Mouse (Mus musculus) stomach, postnatal 0 days (tissue): ENCODE data around the gene Aldoart2. TPM values are rescaled to one million over a fixed set of nuclear protein-coding genes. Genes with fewer than 3 reads are reported as not detected.
A peak's percentile ranks its signal among the peaks of the same experiment; 100 is the strongest.

Experiments
- ATAC-seq: fragments of 200-750 bp; cut with Nextera tagmentation; 2 replicates; pipeline ENCODE4 v1.8.0; 2017; ENCODE audit not compliant: low FRiP score, low TSS enrichment
- DNase-seq: peaks from one replicate; pipeline ENCODE4 v3.0.0-alpha.2; 2016; ENCODE audit warnings: low spot score
- H3K27ac ChIP-seq: fragments of 300-500 bp; sonication (generic); replicated peaks from 2 replicates; pipeline ENCODE4 v1.5.1; 2014; ENCODE audit warnings: mild to moderate bottlenecking, control low read depth
- H3K27me3 ChIP-seq: fragments of 300-500 bp; sonication (generic); 2 replicates; pipeline ENCODE4 v1.6.1; 2014; ENCODE audit warnings: low read length; ENCODE audit not compliant: control insufficient read depth, insufficient read depth
- H3K36me3 ChIP-seq: fragments of 300-500 bp; sonication (generic); 2 replicates; pipeline ENCODE4 v1.6.1; 2014; ENCODE audit warnings: low read length, mixed read lengths; ENCODE audit not compliant: control insufficient read depth, insufficient read depth
- H3K4me1 ChIP-seq: fragments of 300-500 bp; sonication (generic); replicated peaks from 2 replicates; pipeline ENCODE4 v1.6.1; 2014; ENCODE audit warnings: antibody characterized with exemption; ENCODE audit not compliant: control insufficient read depth, insufficient read depth
- H3K4me2 ChIP-seq: fragments of 300-500 bp; sonication (generic); replicated peaks from 2 replicates; pipeline ENCODE4 v1.6.1; 2014; ENCODE audit warnings: low read depth, mild to moderate bottlenecking, control low read depth, moderate library complexity
- H3K4me3 ChIP-seq: fragments of 300-500 bp; sonication (generic); 2 replicates; pipeline ENCODE4 v1.5.1; 2014; ENCODE audit warnings: low read depth, low read length, control low read depth
- H3K9ac ChIP-seq: fragments of 300-500 bp; sonication (generic); 2 replicates; pipeline ENCODE4 v1.6.1; 2014; ENCODE audit warnings: mild to moderate bottlenecking, low read length, control low read depth, mixed read lengths
- H3K9me3 ChIP-seq: fragments of 300-500 bp; sonication (generic); 2 replicates; pipeline ENCODE4 v1.6.1; 2016; ENCODE audit warnings: low read length; ENCODE audit not compliant: control insufficient read depth
- CTCF ChIP-seq: IDR thresholded peaks from 2 replicates; pipeline ENCODE4 v1.5.1; 2016; ENCODE audit warnings: antibody characterized with exemption, low read depth, mild to moderate bottlenecking, moderate library complexity
- EP300 ChIP-seq: optimal IDR thresholded peaks from 2 replicates; pipeline ENCODE3; 2016; ENCODE audit warnings: antibody characterized with exemption
- WGBS: fragments of 180-500 bp; shearing (Covaris S2); extraction: QIAGEN DNeasy Blood & Tissue Kit; methylation state at CpG from one replicate; pipeline ENCODE4 v1.1.7; 2014; 5-methylcytosine and 5-hydroxymethylcytosine counted together
- polyA plus RNA-seq: library from polyadenylated mRNA; unstranded; fragments of >200 nt; fragmentation: Nextera tagmentation; extraction: Ambion mirVana; gene quantifications from 2 replicates; pipeline ENCODE4 v1.2.1, GENCODE M21; 2015

Gene Aldoart2
- polyA plus RNA-seq, 1 experiment from 2014 or later, result not detected

GRCm38 (mm10) chr12:55560025-55560690 lies 4.9 kb upstream of the Aldoart2 start:
- Histone ChIP-seq H3K27me3 (no peaks in the 10 kb centered on the region), H3K36me3 (no peaks in the 10 kb centered on the region), H3K4me1 (no peaks in the 10 kb centered on the region), H3K4me3 (peak overlapping the region; percentile 37), H3K9ac (peak overlapping the region; percentile 41; the same call in 1 of the 2 replicates), H3K27ac (no peak overlapping the region), H3K4me2 (peak overlapping the region; percentile 59), H3K9me3 (no peaks in the 10 kb centered on the region)
- TF ChIP-seq EP300 (no peak), CTCF (no peak)
- peak; percentile 56 for DNase-seq
- peak; percentile 67 for ATAC-seq
- WGBS, result 12% methylated on average over 19 of the region's 19 CpGs

- Histone ChIP-seq H3K27ac (no peak overlapping the region), H3K9ac (no peak overlapping the region), H3K27me3 (no peaks in the 10 kb centered on the region), H3K4me3 (no peak overlapping the region), H3K36me3 (no peaks in the 10 kb centered on the region), H3K9me3 (no peaks in the 10 kb centered on the region), H3K4me1 (no peaks in the 10 kb centered on the region), H3K4me2 (no peak overlapping the region)
- 88% methylated on average over 3 of the region's 3 CpGs for WGBS
- no peak for ATAC-seq
- no peak for DNase-seq
- TF ChIP-seq CTCF (no peak), EP300 (no peak)
These were observed 1.3 kb upstream of the Aldoart2 start for GRCm38 (mm10) chr12:55563742-55564141.

- H3K4me3 ChIP-seq, result no peak overlapping the region
- H3K9me3 ChIP-seq, result no peaks in the 10 kb centered on the region
- no peaks in the 10 kb centered on the region for H3K27me3 ChIP-seq
- H3K27ac ChIP-seq, result no peak overlapping the region
- H3K4me1 ChIP-seq, result no peaks in the 10 kb centered on the region
- ATAC-seq (no peak), DNase-seq (no peak)
- 89% methylated on average over 9 of the region's 9 CpGs for WGBS
- no peak overlapping the region for H3K4me2 ChIP-seq
- peak; percentile 13; the same call in 1 of the 2 replicates for TF ChIP-seq CTCF
- TF ChIP-seq EP300, result no peak
- no peak overlapping the region for H3K9ac ChIP-seq
- H3K36me3 ChIP-seq, result no peaks in the 10 kb centered on the region
These were observed 664 bp upstream of the Aldoart2 start for GRCm38 (mm10) chr12:55564187-55564963.

- Histone ChIP-seq H3K9me3 (no peaks in the 10 kb centered on the region), H3K4me3 (no peak overlapping the region), H3K27ac (no peak overlapping the region), H3K9ac (no peak overlapping the region), H3K4me2 (no peak overlapping the region), H3K36me3 (no peaks in the 10 kb centered on the region), H3K27me3 (no peaks in the 10 kb centered on the region), H3K4me1 (no peaks in the 10 kb centered on the region)
- WGBS, result 77% methylated on average over 9 of the region's 9 CpGs
- TF ChIP-seq EP300 (no peak), CTCF (no peak)
- ATAC-seq, result no peak
- no peak for DNase-seq
These were observed 828 bp downstream of the Aldoart2 start for GRCm38 (mm10) chr12:55565867-55566266.

GRCm38 (mm10) chr12:55566837-55567236 lies 1.8 kb downstream of the Aldoart2 start:
- no peak overlapping the region for H3K27ac ChIP-seq
- H3K4me2 ChIP-seq, result no peak overlapping the region
- DNase-seq (no peak), ATAC-seq (no peak)
- H3K27me3 ChIP-seq, result no peaks in the 10 kb centered on the region
- no peak overlapping the region for H3K4me3 ChIP-seq
- no peaks in the 10 kb centered on the region for H3K36me3 ChIP-seq
- TF ChIP-seq EP300, result no peak
- TF ChIP-seq CTCF, result no peak
- no peaks in the 10 kb centered on the region for H3K4me1 ChIP-seq
- no peak overlapping the region for H3K9ac ChIP-seq
- H3K9me3 ChIP-seq, result no peaks in the 10 kb centered on the region
- WGBS, result 57% methylated on average over 5 of the region's 5 CpGs

- 75% methylated on average over 3 of the region's 3 CpGs for WGBS
- no peak for ATAC-seq
- Histone ChIP-seq H3K4me2 (no peak overlapping the region), H3K27ac (no peak overlapping the region), H3K9me3 (no peaks in the 10 kb centered on the region), H3K4me3 (no peak overlapping the region), H3K36me3 (no peaks in the 10 kb centered on the region), H3K4me1 (no peaks in the 10 kb centered on the region), H3K27me3 (no peaks in the 10 kb centered on the region), H3K9ac (no peak overlapping the region)
- no peak for TF ChIP-seq EP300
- no peak for TF ChIP-seq CTCF
- DNase-seq, result no peak
These were observed 3.4 kb downstream of the Aldoart2 start for GRCm38 (mm10) chr12:55568466-55568865.
